Mouse (Mus musculus): ENCODE data around the gene Igfbp5. TPM values are rescaled to one million over a fixed set of nuclear protein-coding genes. Genes with fewer than 3 reads are reported as not detected.

Gene Igfbp5
- polyA plus RNA-seq, 1 experiment from 2014 or later, result 14.3 TPM

DNA sequence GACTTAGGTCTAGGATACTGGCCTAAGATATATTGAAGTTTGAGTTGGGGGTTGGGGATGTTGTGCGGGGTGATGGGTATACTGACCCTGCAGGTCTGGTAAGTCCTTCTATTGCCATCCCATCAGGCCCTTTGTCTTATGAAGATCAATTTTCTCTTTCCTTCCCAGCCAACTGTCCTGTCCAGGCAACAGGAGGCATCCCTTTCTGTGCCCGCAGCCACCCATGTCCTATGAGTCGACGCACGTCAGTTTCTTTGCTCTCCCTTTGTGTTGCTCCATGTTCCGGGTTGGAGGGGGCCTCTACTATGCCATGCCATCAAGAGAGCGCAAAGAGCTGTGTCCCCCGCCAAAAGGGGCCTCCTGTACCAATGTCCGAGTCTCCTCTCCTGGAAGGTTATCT, 14.7 kb downstream of the Igfbp5 start:
- Histone ChIP-seq H3K36me3 (ENCODE audit: control insufficient read depth, insufficient read depth) (no peaks in the 10 kb centered on the region; the same call in 1 of the 2 replicates), H3K4me2 (replicated peaks; ENCODE audit: low read depth) (no peak overlapping the region), H3K4me1 (replicated peaks; ENCODE audit: control insufficient read depth, insufficient read depth, low read length) (no peaks in the 10 kb centered on the region), H3K9ac (ENCODE audit: low read depth, low read length) (no peak overlapping the region), H3K4me3 (ENCODE audit: low read depth, low read length) (no peak overlapping the region), H3K27me3 (replicated peaks; ENCODE audit: control insufficient read depth, insufficient read depth, low read length) (no peaks in the 10 kb centered on the region), H3K9me3 (ENCODE audit: control insufficient read depth) (no peaks in the 10 kb centered on the region), H3K27ac (ENCODE audit: low read depth, low read length) (no peak overlapping the region)
- no peak for ATAC-seq
- no peak for TF ChIP-seq CTCF (IDR thresholded peaks at IDR 0.05; ENCODE audit: low read depth)
- 93% methylated on average over 9 of the region's 9 CpGs for WGBS

DNA sequence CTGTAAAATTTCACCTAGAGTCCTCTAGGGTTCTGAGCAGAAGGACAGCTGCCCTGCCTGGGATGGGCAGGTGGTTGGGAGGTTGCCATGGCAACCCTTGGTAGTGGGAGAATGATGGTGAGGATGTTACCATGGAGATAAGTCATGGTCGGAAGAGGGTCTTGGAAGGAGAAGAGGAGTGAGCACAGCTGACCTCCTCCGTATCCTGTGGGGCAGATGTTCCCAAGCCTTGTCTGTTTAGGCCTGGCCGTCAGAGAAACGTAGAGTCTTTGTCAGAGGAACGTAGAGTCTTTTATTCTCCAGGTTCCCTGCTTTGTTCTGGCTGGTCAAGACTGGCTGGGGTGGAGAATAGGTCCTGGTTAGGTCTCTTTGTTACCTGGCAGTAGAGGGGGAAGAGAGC, 15.8 kb downstream of the Igfbp5 start:
- no peak for TF ChIP-seq CTCF (IDR thresholded peaks at IDR 0.05; ENCODE audit: low read depth)

DNA sequence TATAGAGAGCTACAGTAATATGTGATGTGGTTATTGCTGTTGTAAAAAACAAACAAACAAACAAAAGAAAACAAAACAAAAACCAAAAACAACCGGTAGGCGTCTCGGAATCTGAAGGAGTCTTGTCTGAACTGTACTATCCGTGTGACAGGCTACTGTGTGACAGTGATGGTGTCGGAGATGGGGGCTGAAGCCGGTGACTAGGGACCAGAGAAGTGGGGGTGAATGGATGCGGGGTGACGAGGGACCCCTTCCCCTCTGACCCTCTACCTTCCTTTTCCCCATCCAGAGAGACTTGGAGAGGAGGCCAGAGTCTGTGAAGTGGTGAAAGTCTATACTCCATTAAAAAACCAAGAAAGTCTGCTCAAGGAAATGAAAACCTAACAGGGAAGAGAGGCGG, 16.4 kb downstream of the Igfbp5 start:
- Histone ChIP-seq H3K9ac (ENCODE audit: low read depth, low read length) (no peak overlapping the region), H3K27ac (ENCODE audit: low read depth, low read length) (no peak overlapping the region), H3K9me3 (ENCODE audit: control insufficient read depth) (no peaks in the 10 kb centered on the region), H3K27me3 (replicated peaks; ENCODE audit: control insufficient read depth, insufficient read depth, low read length) (no peaks in the 10 kb centered on the region), H3K36me3 (ENCODE audit: control insufficient read depth, insufficient read depth) (no peaks in the 10 kb centered on the region), H3K4me2 (replicated peaks; ENCODE audit: low read depth) (no peak overlapping the region), H3K4me1 (replicated peaks; ENCODE audit: control insufficient read depth, insufficient read depth, low read length) (no peaks in the 10 kb centered on the region), H3K4me3 (ENCODE audit: low read depth, low read length) (no peak overlapping the region)
- no peak for ATAC-seq
- TF ChIP-seq CTCF (IDR thresholded peaks at IDR 0.05; ENCODE audit: low read depth), result no peak
- WGBS, result 89% methylated on average over 9 of the region's 9 CpGs

More for the DNA sequence above, 15.8 kb downstream of the Igfbp5 start:
- Histone ChIP-seq H3K36me3 (ENCODE audit: control insufficient read depth, insufficient read depth) (no peaks in the 10 kb centered on the region; the same call in 1 of the 2 replicates), H3K27me3 (replicated peaks; ENCODE audit: control insufficient read depth, insufficient read depth, low read length) (no peaks in the 10 kb centered on the region), H3K4me3 (ENCODE audit: low read depth, low read length) (no peak overlapping the region), H3K27ac (ENCODE audit: low read depth, low read length) (no peak overlapping the region), H3K9ac (ENCODE audit: low read depth, low read length) (no peak overlapping the region), H3K4me2 (replicated peaks; ENCODE audit: low read depth) (no peak overlapping the region), H3K9me3 (ENCODE audit: control insufficient read depth) (no peaks in the 10 kb centered on the region), H3K4me1 (replicated peaks; ENCODE audit: control insufficient read depth, insufficient read depth, low read length) (no peaks in the 10 kb centered on the region)
- 77% methylated on average over 5 of the region's 5 CpGs for WGBS
- ATAC-seq, result no peak

DNA sequence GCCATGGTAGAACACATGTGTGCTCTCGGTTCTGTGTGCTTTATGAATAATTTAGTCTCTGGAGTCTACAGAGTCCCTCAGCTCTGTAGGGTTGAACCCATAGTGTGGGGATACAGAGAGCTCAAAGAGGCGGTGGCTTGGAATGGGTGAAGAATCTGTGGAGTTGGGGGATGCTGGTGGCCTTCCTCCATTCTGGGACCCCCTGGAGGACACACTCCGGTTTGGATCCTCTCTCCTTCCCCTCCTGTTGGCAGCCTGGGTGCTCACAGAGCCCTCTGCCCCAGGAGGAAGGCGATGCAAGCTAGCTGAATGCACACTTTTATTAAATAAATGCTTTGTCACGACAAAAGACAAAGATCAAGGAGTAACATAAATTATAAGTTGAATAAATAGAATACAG, 17.1 kb downstream of the Igfbp5 start:
- H3K4me3 ChIP-seq (ENCODE audit: low read depth, low read length), result no peak overlapping the region
- no peaks in the 10 kb centered on the region for H3K36me3 ChIP-seq (ENCODE audit: control insufficient read depth, insufficient read depth)
- no peak overlapping the region for H3K9ac ChIP-seq (ENCODE audit: low read depth, low read length)
- no peak overlapping the region for H3K4me2 ChIP-seq (replicated peaks; ENCODE audit: low read depth)
- H3K27me3 ChIP-seq (replicated peaks; ENCODE audit: control insufficient read depth, insufficient read depth, low read length), result no peaks in the 10 kb centered on the region
- H3K9me3 ChIP-seq (ENCODE audit: control insufficient read depth), result no peaks in the 10 kb centered on the region
- no peak for ATAC-seq
- no peak overlapping the region for H3K27ac ChIP-seq (ENCODE audit: low read depth, low read length)
- WGBS, result 73% methylated on average over 5 of the region's 5 CpGs
- no peaks in the 10 kb centered on the region for H3K4me1 ChIP-seq (replicated peaks; ENCODE audit: control insufficient read depth, insufficient read depth, low read length)
- TF ChIP-seq CTCF (IDR thresholded peaks at IDR 0.05; ENCODE audit: low read depth), result no peak

DNA sequence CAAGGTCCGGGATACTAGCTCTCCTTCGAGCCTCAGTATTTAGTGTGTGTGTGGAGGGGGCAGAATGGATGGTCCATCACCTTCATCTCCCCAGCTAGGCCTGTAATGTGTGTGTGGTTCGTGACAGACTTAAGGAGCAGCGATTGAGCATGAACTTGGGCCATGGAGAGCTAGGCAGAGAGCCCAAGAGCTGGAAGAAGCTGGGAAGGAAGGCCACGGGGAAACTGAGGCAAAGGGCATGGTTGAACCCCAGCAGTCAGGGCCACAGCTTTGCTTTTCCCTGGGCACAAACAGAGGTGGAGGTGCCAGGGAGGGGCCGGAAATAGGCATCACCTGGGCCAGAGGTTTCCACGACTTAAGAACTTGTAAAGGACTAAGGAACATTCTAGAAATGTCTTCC, 17.5 kb downstream of the Igfbp5 start:
- WGBS, result 79% methylated on average over 7 of the region's 7 CpGs
- TF ChIP-seq CTCF (IDR thresholded peaks at IDR 0.05; ENCODE audit: low read depth), result no peak
- Histone ChIP-seq H3K4me1 (replicated peaks; ENCODE audit: control insufficient read depth, insufficient read depth, low read length) (no peaks in the 10 kb centered on the region), H3K36me3 (ENCODE audit: control insufficient read depth, insufficient read depth) (no peaks in the 10 kb centered on the region), H3K9ac (ENCODE audit: low read depth, low read length) (no peak overlapping the region), H3K27me3 (replicated peaks; ENCODE audit: control insufficient read depth, insufficient read depth, low read length) (no peaks in the 10 kb centered on the region), H3K27ac (ENCODE audit: low read depth, low read length) (no peak overlapping the region), H3K4me3 (ENCODE audit: low read depth, low read length) (no peak overlapping the region), H3K9me3 (ENCODE audit: control insufficient read depth) (no peaks in the 10 kb centered on the region), H3K4me2 (replicated peaks; ENCODE audit: low read depth) (no peak overlapping the region)
- ATAC-seq, result no peak

DNA sequence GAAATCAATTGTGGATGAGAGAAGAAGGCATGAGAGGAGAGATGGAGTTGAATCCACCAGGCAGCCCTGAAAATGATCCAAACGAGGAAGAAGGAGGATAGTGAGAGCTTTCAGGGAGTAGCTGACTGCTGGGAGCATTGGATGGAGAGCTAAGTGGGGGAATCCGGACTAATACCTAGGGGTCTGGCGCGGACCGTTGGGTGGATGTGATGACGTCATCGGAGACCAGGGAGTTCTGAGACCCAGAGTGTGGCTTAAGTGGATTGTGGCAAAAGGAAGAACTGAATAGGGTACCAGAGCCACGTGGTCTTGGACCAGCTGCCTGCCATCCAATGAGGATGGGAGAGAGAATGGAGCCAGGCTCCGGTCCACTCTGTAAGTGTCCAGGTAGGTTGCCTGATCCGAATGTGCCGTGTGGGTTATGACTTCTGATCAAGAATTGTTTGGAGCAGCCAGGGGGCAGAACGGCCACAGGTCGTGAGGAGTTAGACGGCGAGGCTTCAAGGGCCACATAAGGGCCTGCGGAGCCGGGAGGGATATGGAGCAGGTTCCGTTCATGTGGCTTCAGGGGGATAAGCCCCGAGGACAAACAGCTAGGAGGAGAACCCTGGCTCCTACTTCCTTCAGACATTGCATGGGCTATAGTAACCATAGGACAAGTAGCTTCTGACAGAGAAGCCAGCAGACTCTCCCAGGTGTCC, 18.3 kb downstream of the Igfbp5 start:
- TF ChIP-seq CTCF (IDR thresholded peaks at IDR 0.05; ENCODE audit: low read depth), result no peak
- Histone ChIP-seq H3K36me3 (ENCODE audit: control insufficient read depth, insufficient read depth) (no peaks in the 10 kb centered on the region), H3K27ac (ENCODE audit: low read depth, low read length) (no peak overlapping the region), H3K9me3 (ENCODE audit: control insufficient read depth) (no peaks in the 10 kb centered on the region), H3K4me3 (ENCODE audit: low read depth, low read length) (no peak overlapping the region), H3K27me3 (replicated peaks; ENCODE audit: control insufficient read depth, insufficient read depth, low read length) (no peaks in the 10 kb centered on the region), H3K4me1 (replicated peaks; ENCODE audit: control insufficient read depth, insufficient read depth, low read length) (no peaks in the 10 kb centered on the region), H3K9ac (ENCODE audit: low read depth, low read length) (no peak overlapping the region), H3K4me2 (replicated peaks; ENCODE audit: low read depth) (no peak overlapping the region)
- 79% methylated on average over 19 of the region's 19 CpGs for WGBS
- no peak for ATAC-seq

Data from intestine, postnatal 0 days (tissue).